Mouse (Mus musculus) cerebellum, postnatal 36 days (tissue): ENCODE results near the gene Cyp2d10.
"Not testable (repeated sequence)": the region's sequence is repeated elsewhere in the genome, so short reads cannot be mapped to it uniquely, and the experiment has no call there.

Experiments used
- DNase-seq, 2 experiments: peaks; one replicate each; pipeline ENCODE4 v3.0.0; 2021 to 2022; ENCODE audit warnings: mixed read lengths in 2 of 2

The Cyp2d10 gene

GRCm38 (mm10) chr15:82406981-82407380 lies at the start of gene Cyp2d10:
TSS of gene Cyp2d10 (minus strand) at chr15:82407195.
- no peak for DNase-seq

GRCm38 (mm10) chr15:82456086-82456790 lies 49.2 kb upstream of the Cyp2d10 start:
- not testable (repeated sequence) for DNase-seq

DNA sequence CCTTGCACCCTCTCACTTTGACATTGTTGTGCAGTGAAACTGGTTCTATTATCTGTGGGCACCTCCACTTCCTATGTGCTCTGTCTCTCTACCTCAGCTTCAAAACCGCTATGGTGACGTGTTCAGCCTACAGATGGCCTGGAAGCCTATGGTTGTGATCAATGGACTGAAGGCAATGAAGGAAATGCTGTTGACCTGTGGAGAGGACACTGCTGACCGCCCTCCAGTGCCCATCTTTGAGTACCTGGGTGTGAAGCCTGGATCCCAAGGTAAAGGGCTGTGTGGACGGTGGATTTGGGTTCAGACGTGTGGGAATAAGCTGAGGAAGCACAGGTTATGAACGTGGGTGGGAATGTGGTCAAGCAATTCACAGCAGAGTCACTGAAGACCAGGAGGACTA lies 46.5 kb upstream of the Cyp2d10 start:
- DNase-seq: not testable (repeated sequence)

GRCm38 (mm10) chr15:82452133-82452532 lies 45.1 kb upstream of the Cyp2d10 start:
- DNase-seq: not testable (repeated sequence)

DNA sequence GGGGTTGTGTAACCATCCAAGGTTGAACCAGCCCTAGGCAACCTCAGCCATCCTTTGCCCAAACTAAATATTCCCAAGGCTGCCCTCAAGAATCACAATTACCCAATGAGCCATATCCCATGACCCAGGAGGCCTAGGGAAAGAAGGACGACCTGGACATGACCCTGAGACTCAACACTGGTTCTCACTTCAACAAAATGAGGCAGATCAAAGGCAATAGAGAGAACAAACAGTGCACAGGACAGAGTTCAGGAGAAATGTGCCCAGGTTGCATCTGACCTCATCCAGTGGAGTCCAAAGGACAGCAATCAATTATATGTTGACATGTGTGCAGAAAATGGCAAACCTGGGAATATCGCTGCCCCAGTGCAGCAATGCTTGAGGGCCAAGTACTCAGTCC lies 43.0 kb upstream of the Cyp2d10 start:
- DNase-seq: not testable (repeated sequence)

DNA sequence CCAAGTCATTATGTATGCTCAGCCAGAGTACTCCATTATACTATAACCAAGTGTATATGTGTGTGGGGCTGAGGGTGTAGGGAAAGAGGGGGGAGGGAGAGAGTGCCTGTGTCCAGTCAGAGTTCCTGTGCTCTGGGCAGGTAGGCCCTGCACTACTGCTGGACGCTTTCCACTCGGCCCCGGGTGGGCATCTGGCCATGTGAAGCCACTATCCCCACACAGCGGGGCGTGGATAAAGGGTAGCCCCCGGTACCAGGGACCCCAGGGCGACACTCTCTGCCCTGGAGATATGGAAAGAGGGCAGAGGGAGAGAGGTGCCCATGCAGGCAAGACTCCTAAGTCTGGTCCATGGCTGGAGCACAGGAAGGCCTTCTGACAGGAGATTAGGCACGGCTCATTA lies 38.2 kb upstream of the Cyp2d10 start:
- no peak for DNase-seq

DNA sequence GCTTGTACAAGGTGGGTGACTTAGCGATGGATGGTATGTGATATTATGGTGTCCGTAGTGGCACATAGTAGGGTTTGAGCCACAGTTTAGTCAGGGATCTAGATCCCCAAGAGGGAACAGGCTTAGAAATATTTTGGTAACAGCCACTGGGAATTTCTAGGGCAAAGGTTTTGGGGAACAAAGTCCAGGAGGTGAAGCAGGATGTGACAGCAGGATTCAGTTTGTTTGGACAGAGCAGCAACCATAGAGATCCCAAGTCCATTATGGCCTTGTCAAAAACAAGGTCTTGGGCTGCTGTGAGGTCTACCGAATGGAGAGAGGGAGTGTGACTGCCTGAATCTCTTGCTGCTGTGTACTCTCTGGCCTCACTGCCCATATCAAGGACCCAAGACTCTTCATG lies 36.7 kb upstream of the Cyp2d10 start:
- DNase-seq: no peak

- no peak for DNase-seq
Observed at GRCm38 (mm10) chr15:82437975-82438617, 31.1 kb upstream of the Cyp2d10 start.

- no peak for DNase-seq
Observed at GRCm38 (mm10) chr15:82435606-82436005, 28.6 kb upstream of the Cyp2d10 start.

- no peak for DNase-seq
Observed at GRCm38 (mm10) chr15:82435011-82435410, 28.0 kb upstream of the Cyp2d10 start.

GRCm38 (mm10) chr15:82434541-82434940 lies 27.5 kb upstream of the Cyp2d10 start:
- DNase-seq: no peak

GRCm38 (mm10) chr15:82433621-82434020 lies 26.6 kb upstream of the Cyp2d10 start:
- DNase-seq: no peak

DNA sequence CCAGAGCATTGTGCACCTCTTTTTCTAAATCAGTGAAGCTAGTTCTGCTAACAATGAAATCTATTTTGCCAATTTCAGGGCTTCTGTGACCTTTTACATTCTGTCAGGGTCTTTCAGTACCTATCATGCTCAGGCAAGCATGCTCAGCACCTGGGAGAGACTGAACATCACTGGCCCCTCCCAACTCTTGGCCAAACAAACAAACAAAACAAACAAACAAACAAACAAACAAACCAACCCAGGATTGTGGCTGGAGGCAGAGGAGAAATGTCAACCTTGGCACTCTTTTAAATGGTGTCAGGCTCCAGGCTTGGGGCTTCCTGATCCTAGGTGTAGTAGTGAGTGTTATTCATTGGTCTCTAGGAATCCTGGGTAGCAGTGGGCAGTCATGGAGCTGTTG lies 26.1 kb upstream of the Cyp2d10 start, which contains the start of gene Cyp2d9:
Gene Cyp2d9 (plus strand): TSS at position 301 of the 400 bp plus-strand sequence.
- DNase-seq: no peak

DNA sequence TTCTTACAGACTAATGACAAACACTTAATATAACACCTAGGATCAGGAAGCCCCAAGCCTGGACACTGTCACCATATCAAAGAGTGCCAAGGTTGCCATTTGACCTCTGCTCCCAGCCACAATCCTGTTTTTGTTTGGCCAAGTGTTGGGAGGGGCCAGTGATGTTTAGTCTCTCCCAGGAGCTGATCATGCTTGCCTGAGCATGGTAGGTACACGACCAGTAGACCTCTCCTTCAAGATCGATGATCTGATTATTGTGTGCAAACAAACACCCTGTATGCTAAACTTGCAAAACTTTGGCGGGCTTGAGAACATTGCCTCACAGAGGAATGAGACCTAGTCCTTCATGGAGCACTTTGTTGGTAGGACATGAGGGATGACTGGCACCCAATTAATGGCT lies 16.5 kb upstream of the Cyp2d10 start:
- DNase-seq: no peak

DNA sequence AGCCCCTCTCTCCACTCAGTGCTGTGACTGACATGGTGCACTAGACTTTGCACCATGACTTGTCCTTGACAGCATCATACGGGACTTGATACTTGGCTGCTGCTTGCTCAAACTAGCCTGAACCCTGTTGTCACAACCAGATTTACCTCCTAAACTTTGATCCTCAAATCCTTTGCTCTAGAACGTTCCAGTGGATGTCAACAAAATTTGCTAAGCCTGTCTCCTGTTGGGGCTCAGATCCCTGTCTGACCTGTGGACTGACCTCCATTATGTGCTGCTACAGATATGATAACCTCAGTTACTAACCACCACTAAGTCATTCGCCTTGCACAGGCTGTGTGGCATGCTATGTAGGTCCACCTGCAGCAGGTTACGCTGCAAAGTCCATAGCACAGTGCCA lies 15.9 kb upstream of the Cyp2d10 start:
- no peak for DNase-seq

GRCm38 (mm10) chr15:82418616-82419015 lies 11.6 kb upstream of the Cyp2d10 start:
- DNase-seq: no peak

DNA sequence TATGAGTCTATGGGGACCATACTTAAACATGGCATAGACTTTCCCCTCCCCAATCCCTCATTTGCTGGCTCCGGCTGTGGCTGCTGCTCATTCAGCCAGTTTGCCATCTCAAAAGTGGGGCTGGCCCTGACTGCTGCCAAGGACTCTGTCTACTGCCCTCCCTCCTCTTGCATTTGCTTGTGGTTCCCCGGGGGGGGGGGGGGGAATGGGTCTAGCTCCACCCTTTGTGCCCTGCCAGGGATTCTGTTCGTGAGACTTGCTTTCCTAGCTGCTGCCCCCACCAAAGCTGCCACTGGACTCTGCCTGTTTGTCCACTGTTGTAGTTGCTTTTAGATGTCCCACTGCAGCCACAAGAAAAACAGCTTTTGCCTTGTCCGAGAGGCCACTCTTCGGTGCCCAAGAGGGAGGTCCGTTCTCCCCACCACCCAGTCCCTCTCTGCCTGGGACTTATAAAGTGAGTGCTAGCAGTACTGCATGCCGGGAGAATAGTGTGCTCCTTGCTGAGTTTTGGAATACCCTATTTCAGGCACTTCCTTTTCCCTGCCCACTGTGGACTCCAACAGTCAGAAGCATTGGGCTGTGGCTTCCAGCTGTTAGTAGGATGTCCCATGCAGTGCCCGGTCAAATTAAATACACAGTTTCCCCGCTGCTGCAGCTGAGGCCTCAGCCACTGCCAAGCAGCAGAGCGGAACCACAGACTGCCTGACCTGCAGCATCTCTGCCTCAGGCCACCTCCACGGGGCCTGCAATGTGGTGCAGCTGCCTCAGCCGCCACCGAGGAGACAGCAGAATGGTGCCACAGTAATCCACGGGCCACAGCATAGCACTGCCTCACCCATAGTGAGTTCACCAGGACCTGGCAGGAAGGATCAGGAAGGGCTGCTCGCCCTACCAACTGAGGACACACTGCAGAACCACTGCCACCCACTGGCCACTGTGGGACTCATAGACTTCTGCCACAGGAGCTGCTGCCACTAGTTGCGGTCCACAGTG lies 10.1 kb upstream of the Cyp2d10 start:
- DNase-seq: peak; percentile 87 to 91

GRCm38 (mm10) chr15:82407536-82407935 lies 541 bp upstream of the Cyp2d10 start:
- no peak for DNase-seq

DNA sequence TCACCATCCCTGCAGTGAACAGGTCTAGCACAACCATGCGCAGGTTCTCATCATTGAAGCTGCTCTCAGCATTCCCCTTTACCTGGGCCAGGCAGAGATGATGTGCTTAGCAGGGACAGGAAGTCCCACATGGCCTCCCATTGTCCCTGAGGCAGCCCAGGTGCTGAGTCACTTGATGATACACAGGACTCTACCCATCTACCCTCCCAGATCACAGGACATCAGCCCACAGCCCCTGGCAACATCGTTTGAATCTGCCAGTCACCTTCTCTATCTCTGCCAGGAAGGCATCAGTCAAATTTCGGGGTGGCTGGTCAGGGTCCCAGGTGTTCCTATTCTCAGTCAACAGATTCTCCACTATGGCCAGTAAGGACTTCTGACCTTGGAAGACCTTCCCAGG lies 2.8 kb downstream of the Cyp2d10 start:
- no peak for DNase-seq

DNA sequence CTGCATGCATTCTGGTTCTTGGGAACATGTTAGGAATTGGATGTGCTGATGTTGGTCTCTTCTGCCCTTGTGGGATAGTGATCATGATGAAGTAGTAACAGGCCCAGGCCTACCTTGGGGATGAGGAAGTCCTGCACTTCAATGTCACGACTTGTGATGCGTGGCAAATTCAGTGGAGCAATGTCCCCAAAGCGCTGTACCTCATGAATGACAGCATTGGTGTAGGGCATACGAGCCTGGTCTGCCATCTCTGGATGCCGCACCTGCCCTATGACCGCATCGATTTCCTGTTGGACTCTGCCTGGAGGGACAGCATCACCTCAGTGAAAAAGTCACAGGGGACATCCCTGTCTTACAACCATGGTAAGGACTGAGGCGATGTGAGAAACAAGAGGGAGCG lies 3.4 kb downstream of the Cyp2d10 start:
- DNase-seq: no peak

DNA sequence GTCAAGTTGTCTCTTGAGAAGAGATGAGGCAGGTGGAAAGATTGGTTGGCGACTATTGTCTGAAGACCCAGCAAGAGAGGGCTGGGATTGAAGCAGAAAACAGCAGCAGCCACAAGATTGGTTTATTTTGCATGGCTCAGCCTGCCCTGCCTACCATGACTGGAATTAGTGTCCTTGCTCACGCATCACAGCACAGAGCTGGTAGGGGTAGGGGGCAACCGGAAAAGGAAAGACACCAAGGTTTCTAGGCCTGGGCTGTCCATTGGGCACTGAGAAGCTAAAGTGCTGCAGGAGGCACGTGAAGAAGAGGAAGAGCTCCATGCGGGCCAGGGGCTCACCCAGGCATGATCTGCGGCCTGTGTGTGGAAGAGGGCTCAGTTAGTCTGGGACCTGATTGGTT lies 4.3 kb downstream of the Cyp2d10 start:
- DNase-seq: no peak

GRCm38 (mm10) chr15:82402106-82402505 lies 4.9 kb downstream of the Cyp2d10 start:
- no peak for DNase-seq

DNA sequence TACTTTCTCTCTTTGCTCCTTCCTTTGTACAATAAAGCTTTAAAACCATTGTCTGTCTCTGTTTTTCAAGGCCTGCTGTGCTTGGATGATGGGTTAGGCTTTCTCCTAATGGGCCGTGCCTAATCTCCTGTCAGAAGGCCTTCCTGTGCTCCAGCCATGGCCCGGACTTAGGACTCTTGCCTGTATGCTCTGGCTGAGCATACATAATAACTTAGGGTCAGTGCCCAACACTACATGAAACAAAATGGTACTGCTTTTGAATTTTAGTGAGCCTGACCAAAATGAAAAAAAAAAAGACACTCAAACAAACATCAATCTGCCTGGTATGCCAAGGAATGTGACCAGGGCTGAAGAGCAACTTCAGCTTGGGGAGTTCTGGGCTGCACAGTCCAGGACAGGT lies 5.5 kb downstream of the Cyp2d10 start:
- no peak for DNase-seq
